Mouse (Mus musculus): Measurements from ENCODE around the gene 4930564D02Rik. TPM values are rescaled to one million over a fixed set of nuclear protein-coding genes. Genes with fewer than 3 reads are reported as not detected.

4930564D02Rik gene
- total RNA-seq, 4 experiments from 2014 or later: not detected

- peak in 1 of 2 experiments; percentile 11 for DNase-seq (ENCODE audit: low spot score in 2 of 2)
Measured at GRCm38 (mm10) chr3:105105827-105106226, 39.2 kb downstream of the 4930564D02Rik start.

DNA sequence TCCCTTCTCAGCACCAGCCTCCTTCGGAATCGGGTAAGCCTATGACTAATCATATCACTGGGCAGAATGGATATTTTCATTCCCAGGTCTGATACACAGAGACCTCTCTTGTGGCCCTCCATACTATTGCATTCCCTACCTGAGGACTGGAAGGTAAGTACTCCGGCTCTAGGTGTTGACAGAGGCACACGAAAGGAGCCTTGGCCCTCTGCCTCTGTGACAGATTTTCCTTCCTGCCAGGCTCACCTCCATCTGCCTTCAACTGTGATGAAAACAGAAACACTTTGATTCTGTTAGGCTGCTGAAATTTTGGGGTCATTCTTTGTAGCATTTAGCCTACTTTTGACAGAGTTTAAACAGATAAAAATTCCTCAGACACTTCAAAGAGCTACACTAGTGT is 47.2 kb downstream of the 4930564D02Rik start:
- no peak for DNase-seq (ENCODE audit: low spot score in 2 of 2)

- peak; percentile 70 to 78 for DNase-seq (ENCODE audit: low spot score in 2 of 2)
Measured at GRCm38 (mm10) chr3:105114269-105114668, 47.6 kb downstream of the 4930564D02Rik start.

DNA sequence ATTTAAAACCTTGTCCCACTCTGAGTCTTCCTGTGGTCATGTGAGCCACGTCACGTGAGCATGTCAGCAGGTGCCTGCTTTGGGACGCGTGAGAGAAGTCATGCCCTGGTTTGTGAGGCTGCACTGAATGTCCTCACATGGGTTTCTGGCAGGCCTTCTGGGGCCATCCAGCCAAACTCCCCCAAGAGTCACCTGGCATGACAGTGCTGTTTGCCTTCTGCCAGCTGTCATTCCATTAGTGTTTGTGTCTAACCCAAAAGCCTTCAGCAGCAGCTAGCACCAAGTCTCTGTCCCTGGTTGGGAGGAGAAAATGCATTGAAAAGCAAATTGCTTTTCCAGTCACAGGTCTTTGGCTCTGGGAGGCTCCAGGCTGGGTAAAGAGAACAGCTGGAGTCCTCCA is 50.0 kb downstream of the 4930564D02Rik start:
- no peak for DNase-seq (ENCODE audit: low spot score in 2 of 2)

- DNase-seq (ENCODE audit: low spot score in 2 of 2): no peak
Measured at GRCm38 (mm10) chr3:105123776-105124175, 57.1 kb downstream of the 4930564D02Rik start.

- DNase-seq (ENCODE audit: low spot score in 2 of 2): no peak
Measured at GRCm38 (mm10) chr3:105127881-105128280, 61.2 kb downstream of the 4930564D02Rik start.

Other genes with a start within 250 kb of the 4930564D02Rik start
- gene Mov10, start 248.3 kb upstream of the 4930564D02Rik start, total RNA-seq (2022): 10 to 100 TPM; 11.0 to 12.6 (median 11.9) TPM
- 10 to 100 TPM; 38.8 to 49.4 (median 40.5) TPM for gene St7l, start 202.8 kb upstream of the 4930564D02Rik start, total RNA-seq (2022)
- 10 to 100 TPM; 33.9 to 44.7 (median 37.0) TPM for gene Capza1, start 202.3 kb upstream of the 4930564D02Rik start, total RNA-seq (2022)
- under 1 TPM; 0.41 to 0.58 (median 0.55) TPM for gene Wnt2b, start 104.9 kb upstream of the 4930564D02Rik start, total RNA-seq (2022)
- 10 to 100 TPM; 24.7 to 42.3 (median 34.1) TPM for gene Cttnbp2nl, start 13.7 kb upstream of the 4930564D02Rik start, total RNA-seq (2022)